Mouse (Mus musculus): Measurements from ENCODE around the gene Akr1a1. TPM values are rescaled to one million over a fixed set of nuclear protein-coding genes. Genes with fewer than 3 reads are reported as not detected.

Akr1a1 gene
- polyA plus RNA-seq, 1 experiment from 2014 or later: 817 TPM

DNA sequence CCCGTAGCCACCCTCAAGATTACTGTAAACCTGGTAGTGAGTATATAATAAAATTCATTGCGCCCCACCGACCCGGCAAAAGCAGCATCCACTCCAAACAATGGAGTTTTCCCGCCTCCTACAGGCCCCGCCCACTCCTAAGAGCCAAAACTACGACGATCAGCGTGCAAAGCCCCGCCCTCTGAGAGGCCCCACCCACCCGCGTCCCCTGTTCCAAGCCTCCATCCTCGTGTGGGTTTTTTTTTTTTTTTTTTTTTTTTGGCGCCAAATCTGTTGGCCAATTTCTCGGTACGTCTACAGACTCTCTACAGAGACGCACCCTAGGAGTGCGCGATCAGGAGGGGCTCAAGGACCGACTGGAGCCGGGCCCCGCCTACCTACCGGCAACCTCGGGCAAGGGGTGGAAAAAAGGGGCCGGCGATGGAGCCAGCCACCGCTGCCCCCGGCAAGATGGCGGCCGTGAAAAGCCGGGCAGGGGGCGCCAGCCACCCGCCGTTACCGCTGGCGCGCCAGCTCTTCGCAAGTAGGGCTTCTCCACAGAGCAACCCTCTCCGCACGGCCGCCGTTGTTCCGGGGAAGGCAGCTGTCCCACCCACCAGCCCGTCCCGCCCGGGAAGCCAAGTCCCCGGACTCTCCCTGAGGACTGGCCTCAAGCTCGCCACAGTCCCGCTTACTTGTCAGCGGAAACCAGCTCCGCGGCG is 24.7 kb downstream of the Akr1a1 start:
- under 1% methylated on average over 41 of the region's 53 CpGs for WGBS
- peak; percentile 81 for ATAC-seq (ENCODE audit: low read depth)
- H3K4me3 ChIP-seq (ENCODE audit: low read length): peak overlapping the region; percentile 100
- H3K4me1 ChIP-seq (replicated peaks; ENCODE audit: control insufficient read depth, insufficient read depth, low read length): peaks cover 16% of the 10 kb centered on the region
- H3K9ac ChIP-seq (ENCODE audit: low read length): peak overlapping the region; percentile 95
- no peaks in the 10 kb centered on the region for H3K9me3 ChIP-seq (ENCODE audit: control insufficient read depth, low read length)
- peak overlapping the region; percentile 93 for H3K4me2 ChIP-seq (ENCODE audit: low read depth, low read length)
- no peaks in the 10 kb centered on the region for H3K27me3 ChIP-seq (ENCODE audit: control insufficient read depth, insufficient read depth, low read depth, low read length)
- peak overlapping the region; percentile 97 for H3K27ac ChIP-seq (ENCODE audit: low read length)
- H3K36me3 ChIP-seq (ENCODE audit: control insufficient read depth, insufficient read depth, low read length): peaks cover under 1% of the 10 kb centered on the region; the same call in 1 of the 2 replicates

- no peak overlapping the region for H3K27ac ChIP-seq (ENCODE audit: low read length)
- no peak for ATAC-seq (ENCODE audit: low read depth)
- H3K36me3 ChIP-seq (ENCODE audit: control insufficient read depth, insufficient read depth, low read length): peaks cover 6% of the 10 kb centered on the region; the same call in 1 of the 2 replicates
- no peaks in the 10 kb centered on the region for H3K27me3 ChIP-seq (ENCODE audit: control insufficient read depth, insufficient read depth, low read depth, low read length)
- 94% methylated on average over 4 of the region's 4 CpGs for WGBS
- no peaks in the 10 kb centered on the region for H3K9me3 ChIP-seq (ENCODE audit: control insufficient read depth, low read length)
- peaks cover 16% of the 10 kb centered on the region for H3K4me1 ChIP-seq (replicated peaks; ENCODE audit: control insufficient read depth, insufficient read depth, low read length)
- H3K4me3 ChIP-seq (ENCODE audit: low read length): no peak overlapping the region
- H3K4me2 ChIP-seq (ENCODE audit: low read depth, low read length): no peak overlapping the region
- no peak overlapping the region for H3K9ac ChIP-seq (ENCODE audit: low read length)
These were observed 26.6 kb downstream of the Akr1a1 start for GRCm38 (mm10) chr4:116624831-116625230.

DNA sequence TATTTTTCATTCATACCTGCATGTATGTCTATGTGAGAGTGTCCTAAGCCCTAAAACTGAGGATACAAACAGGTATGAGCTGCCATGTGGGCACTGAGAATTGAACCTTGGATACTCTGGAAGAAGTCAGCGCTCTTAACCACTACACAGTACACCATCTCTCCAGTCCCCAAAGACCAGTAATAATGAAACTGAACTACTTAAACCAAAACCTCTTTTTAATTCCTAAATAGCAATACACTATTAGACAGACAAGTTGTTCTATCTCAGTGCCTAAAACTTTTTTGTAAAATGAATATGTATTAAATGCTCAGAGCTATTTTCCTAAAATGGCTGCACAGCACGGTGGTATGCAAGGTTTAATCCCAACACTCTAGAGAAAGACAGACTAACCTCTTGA is 36.2 kb downstream of the Akr1a1 start:
- Histone ChIP-seq H3K4me3 (ENCODE audit: low read length) (no peak overlapping the region), H3K9ac (ENCODE audit: low read length) (no peak overlapping the region), H3K27me3 (ENCODE audit: control insufficient read depth, insufficient read depth, low read depth, low read length) (no peaks in the 10 kb centered on the region), H3K4me1 (replicated peaks; ENCODE audit: control insufficient read depth, insufficient read depth, low read length) (no peaks in the 10 kb centered on the region), H3K36me3 (ENCODE audit: control insufficient read depth, insufficient read depth, low read length) (peaks cover 33% of the 10 kb centered on the region), H3K27ac (ENCODE audit: low read length) (no peak overlapping the region), H3K4me2 (ENCODE audit: low read depth, low read length) (no peak overlapping the region), H3K9me3 (ENCODE audit: control insufficient read depth, low read length) (no peaks in the 10 kb centered on the region)
- ATAC-seq (ENCODE audit: low read depth): no peak
- WGBS: 98% methylated on average over 2 of the region's 2 CpGs

GRCm38 (mm10) chr4:116612621-116613020 is 38.9 kb downstream of the Akr1a1 start:
- no peaks in the 10 kb centered on the region for H3K9me3 ChIP-seq (ENCODE audit: control insufficient read depth, low read length)
- H3K4me3 ChIP-seq (ENCODE audit: low read length): no peak overlapping the region
- WGBS: 90% methylated on average over 2 of the region's 2 CpGs
- H3K27me3 ChIP-seq (ENCODE audit: control insufficient read depth, insufficient read depth, low read depth, low read length): no peaks in the 10 kb centered on the region
- no peak overlapping the region for H3K4me2 ChIP-seq (ENCODE audit: low read depth, low read length)
- ATAC-seq (ENCODE audit: low read depth): no peak
- no peak overlapping the region for H3K27ac ChIP-seq (ENCODE audit: low read length)
- no peaks in the 10 kb centered on the region for H3K4me1 ChIP-seq (replicated peaks; ENCODE audit: control insufficient read depth, insufficient read depth, low read length)
- peaks cover 32% of the 10 kb centered on the region for H3K36me3 ChIP-seq (ENCODE audit: control insufficient read depth, insufficient read depth, low read length)
- no peak overlapping the region for H3K9ac ChIP-seq (ENCODE audit: low read length)

GRCm38 (mm10) chr4:116596978-116597881 is 54.2 kb downstream of the Akr1a1 start:
- peak; percentile 97 for ATAC-seq (ENCODE audit: low read depth)
- no peaks in the 10 kb centered on the region for H3K9me3 ChIP-seq (ENCODE audit: control insufficient read depth, low read length)
- under 1% methylated on average over 50 of the region's 50 CpGs for WGBS
- H3K9ac ChIP-seq (ENCODE audit: low read length): peak overlapping the region; percentile 71
- no peaks in the 10 kb centered on the region for H3K27me3 ChIP-seq (ENCODE audit: control insufficient read depth, insufficient read depth, low read depth, low read length)
- H3K4me1 ChIP-seq (replicated peaks; ENCODE audit: control insufficient read depth, insufficient read depth, low read length): peaks cover 13% of the 10 kb centered on the region
- H3K27ac ChIP-seq (ENCODE audit: low read length): peak overlapping the region; percentile 84
- H3K4me2 ChIP-seq (ENCODE audit: low read depth, low read length): peak overlapping the region; percentile 96
- peaks cover 22% of the 10 kb centered on the region for H3K36me3 ChIP-seq (ENCODE audit: control insufficient read depth, insufficient read depth, low read length)
- peak overlapping the region; percentile 74 for H3K4me3 ChIP-seq (ENCODE audit: low read length)

GRCm38 (mm10) chr4:116596379-116596778 is 55.1 kb downstream of the Akr1a1 start, which contains the start of gene Ccdc17:
Ccdc17 (plus strand) TSS chr4:116596654.
- peaks cover 13% of the 10 kb centered on the region for H3K4me1 ChIP-seq (replicated peaks; ENCODE audit: control insufficient read depth, insufficient read depth, low read length)
- ATAC-seq (ENCODE audit: low read depth): no peak
- WGBS: 26% methylated on average over 5 of the region's 5 CpGs
- H3K27ac ChIP-seq (ENCODE audit: low read length): peak within 1 kb of the TSS; percentile 84
- H3K9ac ChIP-seq (ENCODE audit: low read length): peak within 1 kb of the TSS; percentile 71
- H3K36me3 ChIP-seq (ENCODE audit: control insufficient read depth, insufficient read depth, low read length): peaks cover 22% of the 10 kb centered on the region
- H3K4me3 ChIP-seq (ENCODE audit: low read length): peak within 1 kb of the TSS; percentile 74
- no peaks in the 10 kb centered on the region for H3K27me3 ChIP-seq (ENCODE audit: control insufficient read depth, insufficient read depth, low read depth, low read length)
- H3K4me2 ChIP-seq (ENCODE audit: low read depth, low read length): peak within 1 kb of the TSS; percentile 96
- no peaks in the 10 kb centered on the region for H3K9me3 ChIP-seq (ENCODE audit: control insufficient read depth, low read length)

- ATAC-seq (ENCODE audit: low read depth): no peak
- Histone ChIP-seq H3K9me3 (ENCODE audit: control insufficient read depth, low read length) (no peaks in the 10 kb centered on the region), H3K27me3 (ENCODE audit: control insufficient read depth, insufficient read depth, low read depth, low read length) (no peaks in the 10 kb centered on the region), H3K27ac (ENCODE audit: low read length) (no peak overlapping the region), H3K4me3 (ENCODE audit: low read length) (no peak overlapping the region), H3K9ac (ENCODE audit: low read length) (no peak overlapping the region), H3K4me2 (ENCODE audit: low read depth, low read length) (no peak overlapping the region), H3K4me1 (replicated peaks; ENCODE audit: control insufficient read depth, insufficient read depth, low read length) (peaks cover 13% of the 10 kb centered on the region), H3K36me3 (ENCODE audit: control insufficient read depth, insufficient read depth, low read length) (peaks cover 22% of the 10 kb centered on the region)
- 74% methylated on average over 8 of the region's 8 CpGs for WGBS
These were observed 55.7 kb downstream of the Akr1a1 start for GRCm38 (mm10) chr4:116595793-116596192.

All from lung, embryonic 16.5 days (tissue).